Mouse (Mus musculus): ENCODE measurements at regions not wholly inside any gene's neighbourhood (a gene's known extent, or its start where the extent isn't known, plus 50 kb on each side); places are given as distances from the start of the nearest gene placed in this dataset.

GRCm38 (mm10) chr11:30372924-30373323 lies 98.7 kb downstream of the 4930505A04Rik start:
- DNase-seq, result no peak

GRCm38 (mm10) chr11:30371963-30372362 lies 99.7 kb downstream of the 4930505A04Rik start:
- no peak for DNase-seq

GRCm38 (mm10) chr11:30369601-30370240 lies 101.7 kb upstream of the Sptbn1 start:
- DNase-seq, result no peak

GRCm38 (mm10) chr11:30367373-30368225 lies 99.6 kb upstream of the Sptbn1 start:
- peak; percentile 10 for DNase-seq

GRCm38 (mm10) chr11:30366491-30366890 lies 98.5 kb upstream of the Sptbn1 start:
- DNase-seq, result no peak

GRCm38 (mm10) chr11:30364993-30365392 lies 97.0 kb upstream of the Sptbn1 start:
- no peak for DNase-seq

- no peak for DNase-seq
Measured at GRCm38 (mm10) chr11:30364591-30364990, 96.6 kb upstream of the Sptbn1 start.

- no peak for DNase-seq
Measured at GRCm38 (mm10) chr11:30358196-30358595, 90.2 kb upstream of the Sptbn1 start.

- no peak for DNase-seq
Measured at GRCm38 (mm10) chr11:30355356-30355755, 87.4 kb upstream of the Sptbn1 start.

- no peak for DNase-seq
Measured at GRCm38 (mm10) chr11:30326371-30326770, 58.4 kb upstream of the Sptbn1 start.

Measured in right cerebral cortex, postnatal 4 days (tissue).